Mouse (Mus musculus): ENCODE measurements around the gene Jun. TPM values are rescaled to one million over a fixed set of nuclear protein-coding genes. Genes with fewer than 3 reads are reported as not detected.

Gene Jun
- polyA plus RNA-seq, 1 experiment, result 16.9 TPM

DNA sequence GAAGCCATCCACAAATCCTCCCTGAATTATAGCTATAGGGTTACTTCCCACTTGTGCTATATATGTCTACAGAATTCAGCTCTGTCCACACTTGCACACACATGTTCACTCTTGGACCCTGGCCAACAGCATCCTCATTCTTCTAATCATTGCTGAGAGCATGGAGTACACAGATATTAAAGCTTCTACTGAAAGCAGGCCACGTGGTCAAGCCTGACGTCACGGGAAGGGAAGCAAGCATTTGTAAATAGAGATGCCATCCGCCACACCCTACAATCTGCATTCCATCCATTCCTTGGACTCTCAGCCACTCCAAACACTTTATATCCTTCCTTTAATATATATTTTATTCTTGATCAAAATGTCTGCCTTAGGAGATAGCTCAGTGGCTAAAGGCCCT is 5.2 kb upstream of the Jun start:
- Histone ChIP-seq H3K27ac (ENCODE audit: insufficient read depth, low read depth, low read length) (no peak overlapping the region), H3K27me3 (replicated peaks; ENCODE audit: control insufficient read depth, insufficient read depth, low read length) (no peaks in the 10 kb centered on the region), H3K4me3 (ENCODE audit: insufficient read depth, low read depth, low read length) (no peak overlapping the region), H3K4me1 (ENCODE audit: control insufficient read depth, insufficient read depth, low read length) (no peaks in the 10 kb centered on the region), H3K36me3 (ENCODE audit: control insufficient read depth, insufficient read depth, low read length) (no peaks in the 10 kb centered on the region)
- DNase-seq, result no peak
- WGBS, result 78% methylated on average over 4 of the region's 4 CpGs
- TF ChIP-seq POLR2A (IDR thresholded peaks at IDR 0.05; ENCODE audit: low read depth, low read length), result no peak
- TF ChIP-seq CTCF (conservative IDR thresholded peaks at IDR 0.05; ENCODE audit: insufficient read depth, insufficient read length, low read depth, low read length), result no peak

DNA sequence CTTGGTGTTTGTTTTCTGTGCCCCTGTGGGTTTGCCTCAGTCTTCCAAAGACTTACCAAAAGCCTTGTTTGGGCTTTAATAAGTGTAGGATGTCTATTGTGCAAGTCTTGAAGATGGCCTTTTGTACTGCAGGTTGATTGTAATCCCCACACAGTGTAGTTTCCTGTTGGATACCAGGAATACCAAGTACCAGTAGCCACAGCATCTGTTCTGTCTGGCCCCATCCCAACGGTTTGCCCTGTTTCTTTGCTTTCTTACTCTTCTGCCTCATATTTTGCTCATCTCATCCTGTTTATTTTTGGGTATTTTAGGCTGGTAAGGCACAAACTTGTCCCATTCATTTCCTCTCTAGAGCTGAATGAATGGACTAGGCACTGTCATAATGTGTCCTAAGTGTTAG is 3.3 kb upstream of the Jun start:
- no peak for DNase-seq
- no peaks in the 10 kb centered on the region for H3K27me3 ChIP-seq (replicated peaks; ENCODE audit: control insufficient read depth, insufficient read depth, low read length)
- no peak for TF ChIP-seq CTCF (conservative IDR thresholded peaks at IDR 0.05; ENCODE audit: insufficient read depth, insufficient read length, low read depth, low read length)
- TF ChIP-seq POLR2A (IDR thresholded peaks at IDR 0.05; ENCODE audit: low read depth, low read length), result no peak
- H3K27ac ChIP-seq (ENCODE audit: insufficient read depth, low read depth, low read length), result no peak overlapping the region
- no peaks in the 10 kb centered on the region for H3K4me1 ChIP-seq (ENCODE audit: control insufficient read depth, insufficient read depth, low read length)
- WGBS, result 71% methylated on average over 1 of the region's 1 CpGs
- H3K36me3 ChIP-seq (ENCODE audit: control insufficient read depth, insufficient read depth, low read length), result no peaks in the 10 kb centered on the region
- H3K4me3 ChIP-seq (ENCODE audit: insufficient read depth, low read depth, low read length), result no peak overlapping the region

DNA sequence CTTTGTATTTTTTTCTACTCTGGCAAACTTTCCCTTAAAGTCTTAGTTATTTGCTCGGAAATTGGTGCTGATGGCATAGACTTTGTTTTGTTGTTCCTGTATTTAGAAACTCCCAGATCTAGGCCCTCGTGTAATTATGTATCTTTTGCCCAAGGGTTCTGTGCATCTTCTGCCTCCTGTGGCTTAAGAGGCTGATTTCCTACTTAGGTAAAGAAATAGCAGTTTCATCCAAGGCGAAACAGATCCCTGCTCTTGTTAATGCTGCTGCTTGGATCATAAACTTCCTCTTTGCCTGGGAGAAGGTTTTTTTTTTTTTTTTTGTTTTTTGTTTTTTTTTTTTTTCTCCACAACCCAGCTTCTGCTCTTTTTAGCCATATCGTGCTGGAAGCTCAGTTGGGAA is 2.3 kb upstream of the Jun start:
- Histone ChIP-seq H3K27me3 (replicated peaks; ENCODE audit: control insufficient read depth, insufficient read depth, low read length) (no peaks in the 10 kb centered on the region), H3K4me3 (ENCODE audit: insufficient read depth, low read depth, low read length) (no peak overlapping the region), H3K27ac (ENCODE audit: insufficient read depth, low read depth, low read length) (no peak overlapping the region), H3K36me3 (ENCODE audit: control insufficient read depth, insufficient read depth, low read length) (no peaks in the 10 kb centered on the region), H3K4me1 (ENCODE audit: control insufficient read depth, insufficient read depth, low read length) (no peaks in the 10 kb centered on the region; the same call in 1 of the 2 replicates)
- TF ChIP-seq CTCF (conservative IDR thresholded peaks at IDR 0.05; ENCODE audit: insufficient read depth, insufficient read length, low read depth, low read length) (no peak), POLR2A (IDR thresholded peaks at IDR 0.05; ENCODE audit: low read depth, low read length) (no peak)
- DNase-seq, result no peak
- 54% methylated on average over 4 of the region's 4 CpGs for WGBS

DNA sequence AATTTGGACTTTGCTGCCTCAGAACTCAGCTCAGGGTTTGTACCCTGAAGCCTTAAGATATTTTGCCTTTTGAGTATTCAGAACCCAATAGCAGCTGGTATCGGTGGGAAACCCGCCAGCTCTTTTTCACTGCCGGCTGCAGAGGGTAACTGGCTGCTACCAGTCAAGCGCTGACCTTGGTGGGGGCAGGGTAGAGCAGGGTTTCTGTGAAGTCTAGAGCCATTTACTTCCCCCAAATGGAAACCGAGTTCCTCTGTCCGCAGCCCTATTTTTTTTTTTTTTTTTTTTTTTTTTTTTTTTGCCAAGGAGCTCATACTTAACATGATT is 1.7 kb upstream of the Jun start:
- Histone ChIP-seq H3K36me3 (ENCODE audit: control insufficient read depth, insufficient read depth, low read length) (no peaks in the 10 kb centered on the region), H3K4me3 (ENCODE audit: insufficient read depth, low read depth, low read length) (peak overlapping the region; percentile 27; the same call in 1 of the 2 replicates), H3K4me1 (ENCODE audit: control insufficient read depth, insufficient read depth, low read length) (peaks cover 2% of the 10 kb centered on the region; the same call in 1 of the 2 replicates), H3K27ac (ENCODE audit: insufficient read depth, low read depth, low read length) (peak overlapping the region; percentile 96), H3K27me3 (replicated peaks; ENCODE audit: control insufficient read depth, insufficient read depth, low read length) (no peaks in the 10 kb centered on the region)
- WGBS, result under 1% methylated on average over 6 of the region's 6 CpGs
- TF ChIP-seq CTCF (conservative IDR thresholded peaks at IDR 0.05; ENCODE audit: insufficient read depth, insufficient read length, low read depth, low read length) (no peak), POLR2A (IDR thresholded peaks at IDR 0.05; ENCODE audit: low read depth, low read length) (no peak)
- DNase-seq, result peak; percentile 95

DNA sequence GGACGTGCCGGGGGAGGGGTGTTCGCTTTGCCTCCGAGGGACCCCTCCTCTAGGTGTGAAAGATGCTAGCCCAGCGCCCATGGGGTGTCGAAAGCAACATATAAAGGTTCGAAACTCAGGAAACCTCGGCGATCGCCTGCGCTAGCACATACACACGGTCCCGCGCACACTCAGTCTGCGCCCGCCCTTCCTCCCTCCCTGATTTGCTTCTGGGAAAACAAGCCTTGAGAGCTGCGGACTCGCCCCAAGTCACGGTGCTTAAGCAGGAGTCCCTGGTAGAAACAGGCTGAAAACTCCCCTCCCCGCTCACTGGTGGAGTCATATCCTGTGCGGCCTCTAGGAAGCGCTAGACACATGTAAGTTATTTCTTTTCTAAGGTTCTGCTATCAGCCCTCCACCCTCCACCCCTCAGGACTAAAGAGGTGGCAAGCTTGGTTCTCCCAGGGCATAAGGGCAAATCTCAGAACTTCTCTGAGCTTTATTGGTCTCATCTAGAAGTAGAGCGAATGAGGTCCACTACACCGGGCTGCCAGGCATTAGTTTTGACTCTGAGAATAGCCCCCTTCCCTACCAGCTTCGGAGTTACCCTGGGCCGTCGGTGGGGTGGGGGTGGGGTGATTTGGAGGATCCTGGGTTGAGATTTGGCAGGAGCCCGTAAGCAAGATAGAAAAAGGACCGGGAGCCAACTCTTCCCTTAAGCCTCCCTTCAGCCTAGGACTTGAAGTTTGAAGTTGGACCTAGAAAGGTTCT is 1.2 kb upstream of the Jun start:
- under 1% methylated on average over 29 of the region's 29 CpGs for WGBS

DNA sequence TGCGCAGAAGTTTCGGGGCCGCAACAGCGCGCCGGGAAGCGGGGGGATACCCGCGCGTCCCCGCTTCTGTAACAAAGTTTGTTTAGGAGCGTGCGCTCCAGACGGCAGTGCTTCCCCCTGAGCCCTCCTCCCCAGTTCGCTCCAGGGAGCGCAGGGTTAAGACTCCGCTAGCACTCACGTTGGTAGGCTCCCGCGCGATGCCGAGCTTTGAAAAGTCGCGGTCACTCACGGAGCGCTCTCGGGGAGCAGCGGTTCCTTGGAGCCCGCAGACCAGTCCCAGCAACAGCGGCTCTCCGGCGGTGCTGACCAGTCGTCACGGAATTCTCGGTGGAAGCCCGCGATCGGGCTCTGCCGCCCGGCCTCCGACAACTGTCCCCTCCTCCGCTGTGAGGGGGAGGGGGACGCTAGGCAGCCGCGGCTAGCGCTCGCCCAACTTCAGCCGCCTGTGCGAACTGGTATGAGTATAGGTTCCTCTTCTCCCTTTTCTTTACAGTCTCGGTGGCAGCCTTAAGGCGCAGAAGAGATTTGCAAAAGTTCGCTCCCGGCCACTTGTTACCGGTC is 631 bp downstream of the Jun start:
- WGBS, result under 1% methylated on average over 54 of the region's 54 CpGs
- no peak for TF ChIP-seq CTCF (conservative IDR thresholded peaks at IDR 0.05; ENCODE audit: insufficient read depth, insufficient read length, low read depth, low read length)
- no peak for TF ChIP-seq POLR2A (IDR thresholded peaks at IDR 0.05; ENCODE audit: low read depth, low read length)
- H3K36me3 ChIP-seq (ENCODE audit: control insufficient read depth, insufficient read depth, low read length), result no peaks in the 10 kb centered on the region
- H3K4me1 ChIP-seq (ENCODE audit: control insufficient read depth, insufficient read depth, low read length), result peaks cover 2% of the 10 kb centered on the region; the same call in 1 of the 2 replicates
- H3K27ac ChIP-seq (ENCODE audit: insufficient read depth, low read depth, low read length), result peak overlapping the region; percentile 91
- H3K4me3 ChIP-seq (ENCODE audit: insufficient read depth, low read depth, low read length), result peak overlapping the region; percentile 75
- H3K27me3 ChIP-seq (replicated peaks; ENCODE audit: control insufficient read depth, insufficient read depth, low read length), result no peaks in the 10 kb centered on the region
- DNase-seq, result peak; percentile 66

More for the DNA sequence above, 1.2 kb upstream of the Jun start:
- H3K4me1 ChIP-seq (ENCODE audit: control insufficient read depth, insufficient read depth, low read length), result peaks cover 2% of the 10 kb centered on the region; the same call in 1 of the 2 replicates
- no peaks in the 10 kb centered on the region for H3K36me3 ChIP-seq (ENCODE audit: control insufficient read depth, insufficient read depth, low read length)
- peak overlapping the region; percentile 61 for H3K4me3 ChIP-seq (ENCODE audit: insufficient read depth, low read depth, low read length)
- no peaks in the 10 kb centered on the region for H3K27me3 ChIP-seq (replicated peaks; ENCODE audit: control insufficient read depth, insufficient read depth, low read length)
- TF ChIP-seq POLR2A (IDR thresholded peaks at IDR 0.05; ENCODE audit: low read depth, low read length) (peak; percentile 66), CTCF (conservative IDR thresholded peaks at IDR 0.05; ENCODE audit: insufficient read depth, insufficient read length, low read depth, low read length) (peak; percentile 85)
- peak overlapping the region; percentile 96 for H3K27ac ChIP-seq (ENCODE audit: insufficient read depth, low read depth, low read length)
- peak; percentile 99 for DNase-seq

DNA sequence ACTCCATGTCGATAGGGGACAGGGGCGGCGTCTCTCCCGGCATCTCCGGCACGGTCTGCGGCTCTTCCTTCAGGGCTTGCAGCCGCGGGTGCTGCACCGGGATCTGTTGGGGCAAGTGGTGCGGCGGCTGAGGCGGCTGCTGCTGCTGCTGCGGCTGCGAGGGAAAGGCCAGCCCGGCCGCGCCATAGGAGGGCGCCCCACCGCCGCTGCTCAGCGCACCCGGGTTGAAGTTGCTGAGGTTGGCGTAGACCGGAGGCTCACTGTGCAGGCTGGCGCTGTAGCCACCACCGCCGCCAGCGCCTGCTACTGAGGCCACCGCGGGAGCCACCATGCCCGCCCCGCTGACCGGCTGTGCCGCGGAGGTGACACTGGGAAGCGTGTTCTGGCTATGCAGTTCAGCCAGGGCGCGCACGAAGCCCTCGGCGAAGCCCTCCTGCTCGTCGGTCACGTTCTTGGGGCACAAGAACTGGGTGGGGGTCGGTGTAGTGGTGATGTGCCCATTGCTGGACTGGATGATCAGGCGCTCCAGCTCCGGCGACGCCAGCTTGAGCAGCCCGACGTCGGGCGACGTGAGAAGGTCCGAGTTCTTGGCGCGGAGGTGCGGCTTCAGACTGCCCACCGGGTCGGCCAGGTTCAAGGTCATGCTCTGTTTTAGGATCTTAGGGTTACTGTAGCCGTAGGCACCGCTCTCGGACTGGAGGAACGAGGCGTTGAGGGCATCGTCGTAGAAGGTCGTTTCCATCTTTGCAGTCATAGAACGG is 1.3 kb downstream of the Jun start:
- Histone ChIP-seq H3K4me3 (ENCODE audit: insufficient read depth, low read depth, low read length) (peak overlapping the region; percentile 75), H3K27ac (ENCODE audit: insufficient read depth, low read depth, low read length) (peak overlapping the region; percentile 91), H3K36me3 (ENCODE audit: control insufficient read depth, insufficient read depth, low read length) (no peaks in the 10 kb centered on the region), H3K27me3 (replicated peaks; ENCODE audit: control insufficient read depth, insufficient read depth, low read length) (no peaks in the 10 kb centered on the region), H3K4me1 (ENCODE audit: control insufficient read depth, insufficient read depth, low read length) (peaks cover 2% of the 10 kb centered on the region; the same call in 1 of the 2 replicates)
- WGBS, result under 1% methylated on average over 70 of the region's 70 CpGs
- TF ChIP-seq POLR2A (IDR thresholded peaks at IDR 0.05; ENCODE audit: low read depth, low read length) (no peak), CTCF (conservative IDR thresholded peaks at IDR 0.05; ENCODE audit: insufficient read depth, insufficient read length, low read depth, low read length) (peak; percentile 52)
- DNase-seq, result peak; percentile 89

Measured in kidney, adult 2 months (tissue).